Mouse (Mus musculus) hindbrain, embryonic 11.5 days (tissue): ENCODE results near the gene Glt6d1. TPM values are rescaled to one million over a fixed set of nuclear protein-coding genes. Genes with fewer than 3 reads are reported as not detected.

ENCODE experiments used
- ATAC-seq: fragments of 200-750 bp; cut with Nextera tagmentation; 2 replicates; pipeline ENCODE4 v1.8.0; 2017; ENCODE audit warnings: mild to moderate bottlenecking, moderate TSS enrichment, moderate library complexity; ENCODE audit not compliant: low FRiP score
- DNase-seq: peaks from one replicate; pipeline ENCODE4 v3.0.0-alpha.2; 2015; ENCODE audit warnings: low spot score
- H3K27ac ChIP-seq: fragments of 300-500 bp; sonication (generic); 2 replicates; pipeline ENCODE4 v1.5.1; 2014; ENCODE audit warnings: mild to moderate bottlenecking, low read depth, low read length
- H3K27me3 ChIP-seq: fragments of 300-500 bp; sonication (generic); 2 replicates; pipeline ENCODE4 v1.6.1; 2014; ENCODE audit warnings: mild to moderate bottlenecking, low read length, moderate library complexity, mixed read lengths; ENCODE audit not compliant: control insufficient read depth, insufficient read depth
- H3K36me3 ChIP-seq: fragments of 300-500 bp; sonication (generic); 2 replicates; pipeline ENCODE4 v1.6.1; 2014; ENCODE audit warnings: mild to moderate bottlenecking, low read length, moderate library complexity, mixed read lengths; ENCODE audit not compliant: control insufficient read depth, insufficient read depth
- H3K4me1 ChIP-seq: fragments of 300-500 bp; sonication (generic); replicated peaks from 2 replicates; pipeline ENCODE4 v1.6.1; 2014; ENCODE audit warnings: low read length, mixed read lengths; ENCODE audit not compliant: control insufficient read depth, insufficient read depth
- H3K4me2 ChIP-seq: fragments of 300-500 bp; sonication (generic); replicated peaks from 2 replicates; pipeline ENCODE4 v1.6.1; 2014; ENCODE audit warnings: mild to moderate bottlenecking, low read depth, low read length
- H3K4me3 ChIP-seq: fragments of 300-500 bp; sonication (generic); 2 replicates; pipeline ENCODE4 v1.5.1; 2014; ENCODE audit warnings: low read depth, low read length
- H3K9ac ChIP-seq: fragments of 300-500 bp; sonication (generic); 2 replicates; pipeline ENCODE4 v1.6.1; 2014; ENCODE audit warnings: low read depth, low read length
- H3K9me3 ChIP-seq: fragments of 300-500 bp; sonication (generic); 2 replicates; pipeline ENCODE4 v1.6.1; 2016; ENCODE audit warnings: low read length; ENCODE audit not compliant: control insufficient read depth
- WGBS: fragments of 180-500 bp; shearing (Covaris S2); extraction: QIAGEN DNeasy Blood & Tissue Kit; methylation state at CpG from one replicate; pipeline ENCODE4 v1.1.7; 2014; 5-methylcytosine and 5-hydroxymethylcytosine counted together
- polyA plus RNA-seq: library from polyadenylated mRNA; unstranded; fragments of >200 nt; fragmentation: Nextera tagmentation; extraction: Ambion mirVana; gene quantifications from 2 replicates; pipeline ENCODE4 v1.2.1, GENCODE M21; 2014

The Glt6d1 gene
- polyA plus RNA-seq, 1 experiment from 2014 or later, result not detected

DNA sequence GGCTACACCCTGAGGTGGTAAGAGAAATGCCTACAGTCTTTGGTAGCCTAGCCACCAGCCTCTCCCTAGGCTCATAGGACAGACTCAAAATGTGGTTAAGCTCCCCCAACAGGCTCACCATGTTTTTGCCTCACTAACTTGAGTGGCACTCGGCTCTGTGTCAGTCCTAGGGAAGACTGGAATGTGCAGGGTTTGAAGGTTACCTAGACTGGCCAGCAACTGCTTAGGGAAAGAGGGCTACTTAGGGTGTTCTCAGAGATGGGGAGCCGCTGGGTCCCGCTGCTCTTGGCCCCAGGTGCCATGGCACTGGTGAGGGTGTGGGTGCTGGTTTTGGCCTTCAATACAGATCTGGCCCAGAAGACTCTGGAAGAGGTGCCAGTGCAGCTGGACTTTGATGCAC lies 33.7 kb downstream of the Glt6d1 start, which contains the start of gene Gm13539:
Gene Gm13539 (plus strand): TSS at position 301 of the 400 bp plus-strand sequence.
- ATAC-seq, result no peak
- Histone ChIP-seq H3K9ac (no peak within 1 kb of the TSS), H3K36me3 (no peaks in the 10 kb centered on the region), H3K27me3 (no peaks in the 10 kb centered on the region), H3K27ac (no peak within 1 kb of the TSS), H3K4me3 (no peak within 1 kb of the TSS), H3K4me1 (no peaks in the 10 kb centered on the region), H3K4me2 (no peak within 1 kb of the TSS), H3K9me3 (no peaks in the 10 kb centered on the region)
- no peak for DNase-seq
- 82% methylated on average over 3 of the region's 3 CpGs for WGBS

DNA sequence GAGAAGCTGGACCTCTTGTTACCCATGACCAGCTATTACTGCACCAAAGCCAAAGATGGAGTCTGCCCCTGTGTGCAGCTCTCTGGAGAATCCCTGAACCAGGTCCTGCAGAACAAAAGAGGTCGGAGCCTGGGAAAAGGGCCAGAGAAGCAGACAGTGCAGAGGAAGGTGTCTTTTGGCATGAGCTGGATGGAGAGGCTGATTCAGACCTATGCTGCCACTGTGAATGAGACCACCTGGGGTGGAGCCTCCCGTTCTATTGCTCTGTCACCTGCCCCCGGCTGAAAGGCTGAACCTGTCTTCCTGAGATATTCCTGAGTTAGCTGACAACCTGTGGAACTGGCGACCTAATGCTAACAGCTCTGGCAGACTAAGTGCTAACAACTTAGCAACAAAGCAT lies 34.7 kb downstream of the Glt6d1 start:
- no peaks in the 10 kb centered on the region for H3K27me3 ChIP-seq
- no peaks in the 10 kb centered on the region for H3K9me3 ChIP-seq
- no peak for DNase-seq
- ATAC-seq, result no peak
- WGBS, result 65% methylated on average over 4 of the region's 4 CpGs
- no peak overlapping the region for H3K4me2 ChIP-seq
- H3K4me3 ChIP-seq, result no peak overlapping the region
- H3K4me1 ChIP-seq, result no peaks in the 10 kb centered on the region
- H3K36me3 ChIP-seq, result no peaks in the 10 kb centered on the region
- H3K9ac ChIP-seq, result no peak overlapping the region
- no peak overlapping the region for H3K27ac ChIP-seq

DNA sequence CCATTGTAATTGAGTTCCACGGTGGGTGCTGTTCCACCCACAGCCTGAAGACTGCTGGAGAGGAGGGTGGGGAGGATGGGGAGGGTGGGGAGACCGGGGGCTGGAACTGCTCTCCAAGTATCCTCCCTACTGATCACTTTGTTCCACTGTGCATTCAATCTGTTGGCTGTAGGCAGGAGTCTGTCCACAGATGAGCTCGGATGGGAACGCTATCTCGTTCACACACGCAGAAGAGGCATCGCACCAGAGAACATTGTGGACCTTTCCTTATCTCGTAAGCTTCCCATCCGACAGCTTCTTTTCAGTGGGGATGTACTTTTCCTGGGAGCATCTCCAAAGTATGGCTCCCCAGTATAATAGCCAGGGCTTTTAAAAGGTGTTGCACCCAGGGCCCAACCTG lies 36.6 kb downstream of the Glt6d1 start:
- Histone ChIP-seq H3K4me1 (no peaks in the 10 kb centered on the region), H3K27ac (no peak overlapping the region), H3K4me3 (no peak overlapping the region), H3K9me3 (no peaks in the 10 kb centered on the region), H3K9ac (no peak overlapping the region), H3K27me3 (no peaks in the 10 kb centered on the region), H3K36me3 (no peaks in the 10 kb centered on the region), H3K4me2 (no peak overlapping the region)
- ATAC-seq (no peak), DNase-seq (no peak)
- WGBS, result 89% methylated on average over 9 of the region's 9 CpGs

DNA sequence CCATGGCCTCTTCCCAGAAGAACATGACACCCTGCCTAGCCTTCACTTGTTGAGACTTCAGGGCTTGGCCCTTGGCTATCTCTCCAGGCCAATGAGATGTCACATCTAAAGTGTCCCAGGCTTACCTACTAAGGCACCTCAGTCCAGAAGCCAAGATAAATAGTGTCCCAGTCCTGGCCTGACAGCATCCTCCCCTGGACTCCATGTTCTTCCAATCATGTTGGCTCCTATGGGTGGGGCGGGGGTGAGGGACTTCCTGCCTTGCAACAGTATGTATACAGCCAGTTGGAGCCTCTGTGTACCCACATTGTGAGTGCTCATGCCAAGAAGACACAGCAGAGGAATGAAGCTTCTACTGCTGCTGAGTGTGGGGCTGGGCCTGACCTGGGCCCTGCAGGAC lies 38.9 kb downstream of the Glt6d1 start, which contains the start of gene Lcn11:
Gene Lcn11 (plus strand): TSS at position 301 of the 400 bp plus-strand sequence.
- Histone ChIP-seq H3K27ac (no peak within 1 kb of the TSS), H3K4me1 (no peaks in the 10 kb centered on the region), H3K9me3 (no peaks in the 10 kb centered on the region), H3K27me3 (no peaks in the 10 kb centered on the region), H3K4me2 (no peak within 1 kb of the TSS), H3K36me3 (no peaks in the 10 kb centered on the region), H3K4me3 (no peak within 1 kb of the TSS), H3K9ac (no peak within 1 kb of the TSS)
- ATAC-seq (no peak), DNase-seq (no peak)
- 100% methylated on average over 1 of the region's 1 CpGs for WGBS

DNA sequence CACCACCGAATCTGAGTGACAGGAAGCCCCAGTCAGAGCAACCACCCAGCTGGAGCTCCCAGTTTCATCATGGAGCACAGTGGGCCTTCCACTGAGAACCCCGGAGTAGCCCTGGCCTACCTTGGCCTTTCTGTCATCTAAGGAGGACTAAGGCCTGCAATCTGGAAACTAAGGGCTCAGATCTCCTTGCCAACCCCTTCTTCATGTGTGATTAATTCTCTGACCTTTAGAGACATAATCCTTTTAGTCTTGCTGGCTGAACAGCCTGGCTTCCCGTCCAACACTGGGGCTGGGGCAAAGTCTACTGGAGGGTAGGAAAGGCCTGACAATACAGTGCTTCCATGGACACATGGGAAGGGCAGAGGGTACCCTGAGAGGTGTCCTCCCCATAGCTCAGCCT lies 39.7 kb downstream of the Glt6d1 start:
- ATAC-seq (no peak), DNase-seq (no peak)
- no peak overlapping the region for H3K27ac ChIP-seq
- H3K4me3 ChIP-seq, result no peak overlapping the region
- no peaks in the 10 kb centered on the region for H3K4me1 ChIP-seq
- H3K27me3 ChIP-seq, result no peaks in the 10 kb centered on the region
- no peaks in the 10 kb centered on the region for H3K36me3 ChIP-seq
- WGBS, result 85% methylated on average over 3 of the region's 3 CpGs
- H3K9ac ChIP-seq, result no peak overlapping the region
- H3K9me3 ChIP-seq, result no peaks in the 10 kb centered on the region
- no peak overlapping the region for H3K4me2 ChIP-seq

DNA sequence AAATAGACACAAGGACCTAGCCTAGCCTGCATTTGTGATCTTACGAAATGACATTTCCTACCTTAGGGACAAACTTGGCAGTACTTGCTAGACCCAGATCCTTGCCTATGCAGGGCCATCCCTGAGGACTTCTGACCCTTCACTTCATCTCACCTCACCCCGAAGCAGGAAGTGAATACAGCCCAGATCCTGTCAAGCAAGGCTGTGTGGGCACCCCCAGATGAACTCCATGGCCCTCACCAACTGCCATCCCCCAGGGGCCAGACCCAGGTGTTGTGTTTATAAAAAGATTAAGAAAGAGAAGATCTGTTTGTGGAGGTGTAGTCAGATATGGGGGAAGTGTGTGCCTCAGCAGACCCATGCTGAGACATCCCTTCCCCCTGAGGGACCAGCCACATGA lies 41.0 kb downstream of the Glt6d1 start:
- Histone ChIP-seq H3K4me1 (no peaks in the 10 kb centered on the region), H3K27me3 (no peaks in the 10 kb centered on the region), H3K4me2 (no peak overlapping the region), H3K4me3 (no peak overlapping the region), H3K9me3 (no peaks in the 10 kb centered on the region), H3K9ac (no peak overlapping the region), H3K36me3 (no peaks in the 10 kb centered on the region), H3K27ac (no peak overlapping the region)
- DNase-seq (no peak), ATAC-seq (no peak)
- 95% methylated on average over 2 of the region's 2 CpGs for WGBS

DNA sequence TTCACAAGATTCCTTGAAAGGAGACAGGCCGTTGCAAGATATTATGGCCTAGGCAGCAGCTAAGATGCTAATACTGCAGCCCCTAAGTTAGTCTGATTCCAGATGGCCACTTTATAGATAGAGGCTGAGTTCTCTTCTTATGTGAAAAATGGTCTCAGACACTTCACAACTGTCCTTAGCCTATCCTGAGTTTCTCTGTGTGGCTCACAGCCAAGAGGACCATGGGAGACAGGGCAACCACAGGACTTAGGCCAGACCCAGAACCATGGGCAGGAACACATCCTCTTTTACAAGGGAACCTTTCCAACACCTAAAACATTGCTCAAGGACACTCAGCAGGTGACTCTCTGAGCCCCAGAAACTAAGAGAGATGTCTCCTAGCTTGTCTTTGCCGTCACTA lies 42.1 kb downstream of the Glt6d1 start:
- no peak overlapping the region for H3K27ac ChIP-seq
- DNase-seq (no peak), ATAC-seq (no peak)
- H3K4me2 ChIP-seq, result no peak overlapping the region
- no peak overlapping the region for H3K9ac ChIP-seq
- no peaks in the 10 kb centered on the region for H3K4me1 ChIP-seq
- WGBS, result 91% methylated on average over 2 of the region's 2 CpGs
- H3K27me3 ChIP-seq, result no peaks in the 10 kb centered on the region
- H3K4me3 ChIP-seq, result no peak overlapping the region
- no peaks in the 10 kb centered on the region for H3K36me3 ChIP-seq
- H3K9me3 ChIP-seq, result no peaks in the 10 kb centered on the region

DNA sequence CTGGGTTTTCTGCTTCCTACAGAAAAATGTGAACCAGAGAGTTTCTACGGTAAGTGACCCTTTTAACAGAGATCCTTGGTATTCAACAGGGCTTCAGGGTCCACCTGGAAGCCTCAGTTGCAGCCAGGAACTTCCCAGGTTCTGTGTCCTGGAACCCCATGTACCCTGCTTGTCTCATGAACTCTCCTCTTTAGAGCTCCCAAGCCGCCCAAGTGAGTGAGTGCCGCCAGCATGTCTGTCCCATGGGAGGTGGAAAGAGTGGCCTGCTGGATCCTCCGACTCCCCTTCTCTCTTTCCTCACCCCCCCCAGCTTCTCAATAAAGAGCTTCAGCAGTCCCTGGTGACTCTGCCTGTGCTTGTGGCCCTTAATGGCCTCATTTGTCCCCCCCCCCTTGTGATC lies 47.9 kb downstream of the Glt6d1 start:
- no peaks in the 10 kb centered on the region for H3K27me3 ChIP-seq
- DNase-seq (no peak), ATAC-seq (no peak)
- no peaks in the 10 kb centered on the region for H3K9me3 ChIP-seq
- no peak overlapping the region for H3K9ac ChIP-seq
- no peak overlapping the region for H3K27ac ChIP-seq
- no peaks in the 10 kb centered on the region for H3K4me1 ChIP-seq
- 82% methylated on average over 4 of the region's 4 CpGs for WGBS
- no peak overlapping the region for H3K4me3 ChIP-seq
- no peak overlapping the region for H3K4me2 ChIP-seq
- no peaks in the 10 kb centered on the region for H3K36me3 ChIP-seq

DNA sequence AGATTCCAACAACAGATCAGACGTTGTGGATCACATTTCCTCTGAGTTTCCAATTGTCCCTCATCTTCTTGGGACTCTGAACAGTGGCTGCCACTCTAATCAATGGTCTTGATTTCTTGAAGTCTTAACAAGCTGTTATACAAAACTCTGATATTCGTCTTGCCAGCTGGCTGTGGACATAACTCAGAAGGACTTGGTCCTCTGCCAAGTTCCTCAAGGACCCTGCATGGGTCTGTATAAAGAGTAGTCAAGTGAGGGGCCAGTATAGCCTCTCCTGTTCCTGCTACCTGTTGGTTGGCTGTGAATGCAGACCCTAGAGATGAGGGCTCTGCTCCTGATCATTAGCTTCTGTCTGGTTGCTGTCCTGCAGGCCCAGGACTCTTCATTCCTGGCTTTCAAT lies 50.4 kb downstream of the Glt6d1 start, which contains the start of gene Lcn3:
Gene Lcn3 (plus strand): TSS at position 301 of the 400 bp plus-strand sequence.
- no peak within 1 kb of the TSS for H3K27ac ChIP-seq
- no peak within 1 kb of the TSS for H3K9ac ChIP-seq
- H3K4me2 ChIP-seq, result no peak within 1 kb of the TSS
- 58% methylated on average over 2 of the region's 2 CpGs for WGBS
- ATAC-seq (no peak), DNase-seq (no peak)
- H3K4me3 ChIP-seq, result no peak within 1 kb of the TSS
- no peaks in the 10 kb centered on the region for H3K4me1 ChIP-seq
- H3K9me3 ChIP-seq, result no peaks in the 10 kb centered on the region
- no peaks in the 10 kb centered on the region for H3K27me3 ChIP-seq
- H3K36me3 ChIP-seq, result no peaks in the 10 kb centered on the region
